Mouse (Mus musculus) frontal cortex, postnatal 36 days (tissue): ENCODE results near the gene Ush2a.

ENCODE experiments used
- DNase-seq, 2 experiments: peaks; one replicate each; pipeline ENCODE4 v3.0.0; 2022; ENCODE audit warnings: low spot score in 2 of 2

Gene Ush2a

GRCm38 (mm10) chr1:188543364-188543763 is 281.5 kb downstream of the Ush2a start:
- DNase-seq, result no peak

- DNase-seq, result no peak
These were observed 287.9 kb downstream of the Ush2a start for GRCm38 (mm10) chr1:188549686-188550085.

GRCm38 (mm10) chr1:188551802-188552201 is 290.0 kb downstream of the Ush2a start:
- no peak for DNase-seq

- no peak for DNase-seq
These were observed 297.1 kb downstream of the Ush2a start for GRCm38 (mm10) chr1:188558911-188559310.

GRCm38 (mm10) chr1:188566229-188566628 is 304.4 kb downstream of the Ush2a start:
- no peak for DNase-seq

GRCm38 (mm10) chr1:188567486-188567885 is 305.7 kb downstream of the Ush2a start:
- no peak for DNase-seq

GRCm38 (mm10) chr1:188568295-188568961 is 306.6 kb downstream of the Ush2a start:
- peak; percentile 11 to 25 for DNase-seq

GRCm38 (mm10) chr1:188576246-188576747 is 314.5 kb downstream of the Ush2a start:
- DNase-seq, result no peak

- DNase-seq, result no peak
These were observed 315.6 kb downstream of the Ush2a start for GRCm38 (mm10) chr1:188577376-188577775.

GRCm38 (mm10) chr1:188581136-188581535 is 319.3 kb downstream of the Ush2a start:
- no peak for DNase-seq

GRCm38 (mm10) chr1:188595251-188595650 is 333.4 kb downstream of the Ush2a start:
- DNase-seq, result no peak

- no peak for DNase-seq
These were observed 336.2 kb downstream of the Ush2a start for GRCm38 (mm10) chr1:188598052-188598451.

GRCm38 (mm10) chr1:188599134-188599533 is 337.3 kb downstream of the Ush2a start:
- DNase-seq, result no peak

- DNase-seq, result no peak
These were observed 344.6 kb downstream of the Ush2a start for GRCm38 (mm10) chr1:188606450-188606849.

GRCm38 (mm10) chr1:188616547-188616946 is 354.7 kb downstream of the Ush2a start:
- DNase-seq, result peak in 1 of 2 experiments; percentile 4

GRCm38 (mm10) chr1:188633736-188634135 is 371.9 kb downstream of the Ush2a start:
- peak; percentile 8 to 60 for DNase-seq

GRCm38 (mm10) chr1:188639666-188640065 is 377.8 kb downstream of the Ush2a start:
- no peak for DNase-seq

- no peak for DNase-seq
These were observed 381.3 kb downstream of the Ush2a start for GRCm38 (mm10) chr1:188643156-188643555.

GRCm38 (mm10) chr1:188653001-188653400 is 391.2 kb downstream of the Ush2a start:
- no peak for DNase-seq

- DNase-seq, result no peak
These were observed 394.3 kb downstream of the Ush2a start for GRCm38 (mm10) chr1:188656121-188656520.

GRCm38 (mm10) chr1:188659159-188659558 is 397.3 kb downstream of the Ush2a start:
- no peak for DNase-seq

GRCm38 (mm10) chr1:188660339-188660738 is 398.5 kb downstream of the Ush2a start:
- no peak for DNase-seq

GRCm38 (mm10) chr1:188660882-188661281 is 399.1 kb downstream of the Ush2a start:
- DNase-seq, result no peak

- DNase-seq, result peak in 1 of 2 experiments; percentile 21
These were observed 405.6 kb downstream of the Ush2a start for GRCm38 (mm10) chr1:188667460-188667859.
